Mouse (Mus musculus) kidney, embryonic 16.5 days (tissue): ENCODE measurements around the gene Glis2. TPM values are rescaled to one million over a fixed set of nuclear protein-coding genes. Genes with fewer than 3 reads are reported as not detected.

Experiments
- ATAC-seq: fragments of 200-750 bp; cut with Nextera tagmentation; 2 replicates; pipeline ENCODE4 v1.8.0; 2017; ENCODE audit warnings: moderate TSS enrichment; ENCODE audit not compliant: low FRiP score, low TSS enrichment
- H3K27ac ChIP-seq: fragments of 300-500 bp; sonication (generic); 2 replicates; pipeline ENCODE4 v1.5.1; 2014; ENCODE audit warnings: low read length
- H3K27me3 ChIP-seq: fragments of 300-500 bp; sonication (generic); 2 replicates; pipeline ENCODE4 v1.6.1; 2014; ENCODE audit warnings: low read length, control low read depth, mixed read lengths; ENCODE audit not compliant: insufficient read depth
- H3K36me3 ChIP-seq: fragments of 300-500 bp; sonication (generic); 2 replicates; pipeline ENCODE4 v1.6.1; 2014; ENCODE audit warnings: low read length, control low read depth, mixed read lengths; ENCODE audit not compliant: insufficient read depth
- H3K4me1 ChIP-seq: fragments of 300-500 bp; sonication (generic); 2 replicates; pipeline ENCODE4 v1.6.1; 2014; ENCODE audit warnings: low read length, control low read depth, mixed read lengths; ENCODE audit not compliant: insufficient read depth
- H3K4me2 ChIP-seq: fragments of 300-500 bp; sonication (generic); replicated peaks from 2 replicates; pipeline ENCODE4 v1.6.1; 2014; ENCODE audit warnings: low read depth, low read length
- H3K4me3 ChIP-seq: fragments of 300-500 bp; sonication (generic); 2 replicates; pipeline ENCODE4 v1.5.1; 2014; ENCODE audit warnings: mild to moderate bottlenecking, low read length
- H3K9ac ChIP-seq: fragments of 300-500 bp; sonication (generic); replicated peaks from 2 replicates; pipeline ENCODE4 v1.6.1; 2014; ENCODE audit warnings: low read length
- H3K9me3 ChIP-seq: fragments of 300-500 bp; sonication (generic); 2 replicates; pipeline ENCODE4 v1.6.1; 2016; ENCODE audit warnings: low read length, control low read depth
- WGBS: fragments of 180-500 bp; shearing (Covaris S2); extraction: QIAGEN DNeasy Blood & Tissue Kit; methylation state at CpG from one replicate; pipeline ENCODE4 v1.1.7; 2014; 5-methylcytosine and 5-hydroxymethylcytosine counted together
- polyA plus RNA-seq: library from polyadenylated mRNA; unstranded; fragments of >200 nt; fragmentation: Nextera tagmentation; extraction: Ambion mirVana; gene quantifications from 2 replicates; pipeline ENCODE4 v1.2.1, GENCODE M21; 2015

Gene Glis2
- polyA plus RNA-seq, 1 experiment from 2014 or later: 43.6 TPM

DNA sequence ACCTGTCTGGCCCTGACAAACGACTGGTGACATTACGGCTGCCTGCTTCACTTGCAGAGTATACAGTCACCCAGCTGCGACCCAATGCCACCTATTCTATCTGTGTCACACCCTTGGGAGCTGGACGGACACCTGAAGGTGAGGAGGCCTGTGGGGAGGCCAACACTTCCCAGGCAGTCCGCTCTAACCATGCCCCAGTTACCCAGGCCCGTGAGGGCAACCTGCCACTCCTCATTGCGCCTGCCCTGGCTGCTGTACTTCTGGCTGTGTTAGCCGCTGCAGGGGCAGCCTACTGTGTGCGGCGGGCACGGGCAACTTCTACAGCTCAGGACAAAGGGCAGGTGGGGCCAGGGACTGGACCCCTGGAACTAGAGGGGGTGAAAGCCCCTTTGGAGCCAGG lies 55.2 kb downstream of the Glis2 start:
- Histone ChIP-seq H3K27me3 (no peaks in the 10 kb centered on the region), H3K9ac (no peak overlapping the region), H3K36me3 (peaks cover 34% of the 10 kb centered on the region), H3K4me2 (no peak overlapping the region), H3K9me3 (no peaks in the 10 kb centered on the region), H3K27ac (no peak overlapping the region), H3K4me1 (peaks cover 44% of the 10 kb centered on the region), H3K4me3 (no peak overlapping the region)
- ATAC-seq: no peak
- WGBS: 82% methylated on average over 11 of the region's 11 CpGs

DNA sequence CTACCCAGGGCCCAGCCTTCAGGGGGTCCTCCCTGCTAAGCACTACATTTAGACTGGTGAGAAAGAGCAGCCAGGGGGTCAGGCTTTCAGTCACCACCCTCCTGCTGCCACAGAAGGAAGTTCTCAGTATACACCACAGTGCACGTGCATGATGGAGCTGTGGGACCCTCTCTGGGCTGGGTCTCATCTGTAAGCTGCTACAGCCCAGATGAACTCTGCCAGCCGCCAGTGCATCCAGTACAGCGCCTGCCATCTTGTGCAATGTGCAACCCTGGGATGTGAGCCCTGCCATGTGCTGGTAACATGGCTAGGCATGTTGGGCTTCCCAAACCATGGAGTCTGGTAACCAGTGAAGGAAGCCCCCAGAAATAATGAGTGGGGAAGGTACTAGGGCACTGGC lies 55.6 kb downstream of the Glis2 start:
- Histone ChIP-seq H3K27me3 (no peaks in the 10 kb centered on the region), H3K36me3 (peaks cover 34% of the 10 kb centered on the region), H3K4me3 (no peak overlapping the region), H3K9me3 (no peaks in the 10 kb centered on the region), H3K9ac (no peak overlapping the region), H3K27ac (no peak overlapping the region), H3K4me2 (no peak overlapping the region), H3K4me1 (peaks cover 41% of the 10 kb centered on the region)
- 85% methylated on average over 3 of the region's 3 CpGs for WGBS
- no peak for ATAC-seq

DNA sequence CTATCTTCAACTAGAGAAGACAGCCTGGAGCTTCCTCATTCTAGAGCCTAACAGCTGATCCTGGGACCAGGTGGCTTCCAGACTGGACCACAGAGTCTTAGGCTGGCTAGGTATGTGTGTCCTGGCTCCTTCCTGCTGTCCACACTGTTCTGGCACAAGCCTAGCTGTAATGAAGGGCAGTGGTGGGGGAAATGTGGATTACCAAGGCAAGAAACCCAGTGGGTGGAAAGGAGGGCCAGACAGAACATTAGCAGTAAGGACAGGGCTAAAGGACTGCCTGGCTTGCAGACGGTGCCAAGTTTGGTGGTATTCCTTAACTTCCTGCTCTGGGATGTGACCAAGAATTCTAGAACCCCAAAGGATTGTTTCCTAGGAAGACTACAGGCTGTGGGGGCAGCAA lies 56.6 kb downstream of the Glis2 start:
- Histone ChIP-seq H3K9ac (no peak overlapping the region), H3K36me3 (peaks cover 34% of the 10 kb centered on the region), H3K4me2 (no peak overlapping the region), H3K27me3 (no peaks in the 10 kb centered on the region), H3K4me1 (peaks cover 43% of the 10 kb centered on the region), H3K4me3 (no peak overlapping the region), H3K9me3 (no peaks in the 10 kb centered on the region), H3K27ac (no peak overlapping the region)
- WGBS: 84% methylated on average over 1 of the region's 1 CpGs
- no peak for ATAC-seq

DNA sequence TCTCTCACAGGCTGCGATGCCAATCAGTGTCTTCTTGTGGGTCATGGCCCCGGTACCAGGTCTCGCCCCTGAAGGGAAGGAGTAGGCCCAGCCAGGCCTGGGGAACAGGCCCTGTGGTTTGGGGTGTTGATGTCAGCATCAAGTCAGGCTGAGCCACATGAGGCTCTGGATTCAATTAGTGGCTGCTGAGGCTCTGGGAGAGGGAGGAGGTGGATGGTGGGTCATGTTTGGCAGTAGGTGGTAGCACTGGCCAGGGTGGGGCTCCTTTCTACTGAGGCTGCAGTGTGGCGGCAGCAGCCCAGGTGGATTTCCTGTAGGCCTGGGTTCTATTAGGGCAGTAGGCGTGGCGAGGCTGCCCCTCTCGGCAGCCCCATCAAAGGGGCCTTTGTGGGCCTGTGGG lies 57.1 kb downstream of the Glis2 start:
- Histone ChIP-seq H3K36me3 (peaks cover 34% of the 10 kb centered on the region), H3K9me3 (no peaks in the 10 kb centered on the region), H3K27me3 (no peaks in the 10 kb centered on the region), H3K4me2 (no peak overlapping the region), H3K4me1 (peaks cover 44% of the 10 kb centered on the region), H3K27ac (0 out of 2 replicates have a peak overlapping the region, but pooled peaks have one; percentile 8), H3K4me3 (no peak overlapping the region), H3K9ac (no peak overlapping the region)
- ATAC-seq: no peak
- WGBS: 72% methylated on average over 7 of the region's 7 CpGs

DNA sequence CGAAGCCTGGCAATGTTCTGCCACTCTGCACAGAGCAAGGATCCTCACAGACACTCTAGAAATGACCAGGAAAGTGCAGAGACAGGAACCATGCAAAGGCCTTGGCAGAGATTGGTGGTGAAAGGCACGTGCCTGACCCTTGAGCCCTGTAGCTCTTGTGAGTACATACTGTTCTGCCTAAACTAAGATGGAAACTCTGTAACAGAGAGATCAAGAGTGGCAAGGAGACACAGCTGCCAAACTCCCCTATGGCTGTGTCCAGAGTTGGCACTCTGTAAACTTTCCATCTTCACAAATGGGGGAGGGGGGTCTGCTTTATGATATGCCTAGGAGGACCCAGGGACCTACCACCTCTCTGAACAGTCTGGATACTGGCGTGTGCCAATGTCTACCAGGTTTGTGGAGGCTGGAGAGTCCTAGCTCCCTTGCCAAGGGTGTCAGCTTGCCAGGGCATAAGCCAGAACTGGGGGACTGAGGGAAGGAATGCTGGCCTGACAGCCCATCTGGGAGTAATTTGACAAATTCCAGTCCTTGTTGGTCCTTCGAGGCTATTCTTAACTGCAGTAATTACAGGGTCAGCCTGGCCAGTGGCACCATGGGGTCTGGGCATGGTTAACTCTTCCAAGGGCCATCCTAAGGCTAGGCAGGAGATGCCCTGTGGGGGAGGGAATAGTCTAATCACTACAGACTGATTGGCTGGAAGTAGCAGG lies 58.3 kb downstream of the Glis2 start:
- Histone ChIP-seq H3K27me3 (no peaks in the 10 kb centered on the region), H3K27ac (no peak overlapping the region), H3K36me3 (peaks cover 34% of the 10 kb centered on the region), H3K4me3 (no peak overlapping the region), H3K9me3 (no peaks in the 10 kb centered on the region), H3K4me1 (peaks cover 40% of the 10 kb centered on the region), H3K4me2 (no peak overlapping the region), H3K9ac (no peak overlapping the region)
- ATAC-seq: no peak
- 69% methylated on average over 4 of the region's 4 CpGs for WGBS

DNA sequence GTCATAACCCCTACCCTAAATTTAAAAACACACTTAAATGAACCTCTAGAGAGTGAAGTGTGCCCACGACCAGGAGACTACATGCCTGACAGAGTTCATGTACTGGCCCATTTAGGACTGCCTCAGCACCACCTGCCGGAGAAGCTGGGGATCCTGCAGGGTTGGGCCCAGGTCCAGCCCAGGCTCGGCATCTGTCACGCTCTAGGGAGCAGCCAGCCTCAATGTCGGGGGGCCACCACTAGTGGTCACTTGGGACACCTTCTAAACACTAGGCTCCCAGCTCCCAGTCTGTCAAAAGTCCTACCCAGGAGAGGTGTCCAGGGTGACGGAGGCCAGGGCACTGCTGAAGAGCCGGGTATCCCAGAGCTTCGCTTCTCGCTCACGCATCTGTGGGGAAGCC lies 60.2 kb downstream of the Glis2 start:
- H3K9ac ChIP-seq: 0 out of 2 replicates have a peak overlapping the region, but pooled peaks have one; percentile 14

DNA sequence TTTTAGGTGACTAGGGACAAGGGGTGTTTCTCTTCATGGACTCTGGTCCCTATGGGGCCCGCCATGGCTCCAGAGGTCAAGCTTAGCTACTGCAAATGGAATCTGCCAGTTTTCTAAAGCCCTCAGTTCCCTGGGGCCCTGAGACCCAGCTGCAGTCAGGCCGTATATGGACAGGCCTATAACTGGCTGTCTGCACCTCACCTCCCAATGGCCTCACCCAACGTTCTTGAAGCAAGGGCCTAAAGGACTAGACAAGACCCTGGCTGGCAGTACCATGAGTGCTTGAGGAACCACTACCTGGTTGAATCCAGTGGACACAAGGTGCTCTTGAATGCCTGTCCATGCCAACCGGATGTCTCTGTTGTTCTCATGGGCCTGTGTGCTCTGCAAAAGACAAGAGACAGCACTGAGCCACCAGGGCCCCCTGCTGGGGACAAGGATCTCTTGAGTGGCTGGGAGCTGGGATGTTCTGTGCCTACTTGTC lies 60.8 kb downstream of the Glis2 start:
- H3K9ac ChIP-seq: 0 out of 2 replicates have a peak overlapping the region, but pooled peaks have one; percentile 14
- H3K27me3 ChIP-seq: no peaks in the 10 kb centered on the region
- H3K4me1 ChIP-seq: peaks cover 40% of the 10 kb centered on the region
- no peaks in the 10 kb centered on the region for H3K9me3 ChIP-seq
- peaks cover 15% of the 10 kb centered on the region for H3K36me3 ChIP-seq
- H3K27ac ChIP-seq: peak overlapping the region; percentile 68
- no peak for ATAC-seq
- WGBS: 60% methylated on average over 4 of the region's 4 CpGs
- H3K4me3 ChIP-seq: no peak overlapping the region
- H3K4me2 ChIP-seq: no peak overlapping the region

More for the DNA sequence above, 60.2 kb downstream of the Glis2 start:
- no peak overlapping the region for H3K4me3 ChIP-seq
- H3K9me3 ChIP-seq: no peaks in the 10 kb centered on the region
- H3K4me1 ChIP-seq: peaks cover 38% of the 10 kb centered on the region
- H3K36me3 ChIP-seq: peaks cover 21% of the 10 kb centered on the region
- H3K27me3 ChIP-seq: no peaks in the 10 kb centered on the region
- H3K27ac ChIP-seq: peak overlapping the region; percentile 68; the same call in 1 of the 2 replicates
- ATAC-seq: 0 out of 2 replicates have a peak, but pooled peaks have one; percentile 8
- 63% methylated on average over 10 of the region's 10 CpGs for WGBS
- no peak overlapping the region for H3K4me2 ChIP-seq

DNA sequence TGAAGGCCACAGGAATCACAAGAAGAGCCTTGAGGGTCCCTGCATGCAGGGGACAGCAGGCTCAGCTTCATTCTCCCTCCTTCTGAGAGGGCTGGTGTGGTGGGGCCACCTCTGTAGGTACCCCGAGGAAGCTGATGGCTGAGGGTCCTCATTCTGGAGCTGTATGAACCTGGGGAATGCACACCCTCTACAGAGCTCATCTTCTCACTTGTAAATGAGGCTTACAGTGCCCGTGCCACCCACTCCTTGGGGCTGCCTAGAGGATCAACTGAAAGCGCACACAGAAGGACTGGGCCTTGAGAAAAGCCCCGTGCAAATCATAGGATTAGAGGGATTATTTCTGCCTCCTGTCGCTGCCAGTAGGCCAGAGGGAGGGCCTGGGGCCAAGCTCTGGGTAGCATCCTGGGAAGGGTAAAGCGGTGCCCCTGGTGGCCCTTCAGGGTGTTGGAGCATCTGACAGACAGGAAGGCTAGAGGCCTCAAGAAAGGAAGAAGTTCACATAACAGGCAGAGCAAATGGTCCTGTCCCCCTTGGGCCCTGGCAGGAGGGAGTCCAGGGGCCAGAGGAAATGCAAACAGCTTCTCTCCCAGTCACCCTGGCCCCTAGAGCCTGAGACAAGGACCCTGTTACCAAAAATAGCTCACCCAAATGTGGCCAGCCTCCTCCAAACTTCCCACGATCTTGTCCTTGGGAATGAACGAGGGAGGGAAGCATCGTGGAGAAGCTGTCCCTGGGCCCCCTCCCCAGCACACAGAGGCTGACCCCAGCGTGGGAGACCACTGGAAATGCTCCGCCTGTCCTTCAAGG lies 61.5 kb downstream of the Glis2 start:
- Histone ChIP-seq H3K4me3 (no peak overlapping the region), H3K27me3 (no peaks in the 10 kb centered on the region), H3K4me1 (peaks cover 40% of the 10 kb centered on the region), H3K36me3 (peaks cover 15% of the 10 kb centered on the region), H3K9me3 (no peaks in the 10 kb centered on the region), H3K4me2 (no peak overlapping the region), H3K9ac (peak overlapping the region; percentile 31), H3K27ac (peak overlapping the region; percentile 68)
- 34% methylated on average over 11 of the region's 11 CpGs for WGBS
- peak; percentile 16; the same call in 1 of the 2 replicates for ATAC-seq

DNA sequence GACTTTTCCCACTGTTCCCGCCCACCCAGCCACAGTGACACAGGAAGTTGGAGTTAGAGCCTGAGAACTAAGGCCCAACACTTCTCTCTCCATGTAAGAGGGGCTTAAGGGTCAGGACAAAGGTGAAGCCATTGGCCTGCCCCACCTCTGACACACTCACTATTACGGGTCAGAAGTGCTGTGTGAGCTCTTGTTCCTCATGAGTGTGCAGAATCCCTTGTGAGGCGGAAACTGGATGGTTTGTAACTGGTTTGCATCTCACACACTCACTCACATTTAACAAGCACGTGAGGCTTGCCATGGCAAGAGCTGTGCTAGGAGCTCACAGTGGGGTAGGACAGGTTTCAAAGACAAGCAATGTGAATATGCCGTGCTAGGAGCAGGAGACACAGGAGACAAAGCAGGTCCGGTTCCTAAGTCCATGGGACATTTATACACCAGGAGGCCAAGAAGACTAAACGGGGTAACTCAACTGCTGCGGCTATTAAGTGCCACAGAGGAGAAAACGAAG lies 62.1 kb downstream of the Glis2 start:
- peak overlapping the region; percentile 68 for H3K27ac ChIP-seq
- WGBS: 53% methylated on average over 9 of the region's 9 CpGs
- H3K4me3 ChIP-seq: no peak overlapping the region
- H3K27me3 ChIP-seq: no peaks in the 10 kb centered on the region
- no peaks in the 10 kb centered on the region for H3K9me3 ChIP-seq
- 0 out of 2 replicates have a peak, but pooled peaks have one; percentile 16 for ATAC-seq
- H3K4me2 ChIP-seq: no peak overlapping the region
- H3K36me3 ChIP-seq: peaks cover 16% of the 10 kb centered on the region
- H3K4me1 ChIP-seq: peaks cover 44% of the 10 kb centered on the region
- peak overlapping the region; percentile 31; the same call in 1 of the 2 replicates for H3K9ac ChIP-seq
